Mouse (Mus musculus): ENCODE results near the gene Dram1. TPM values are rescaled to one million over a fixed set of nuclear protein-coding genes. Genes with fewer than 3 reads are reported as not detected.

The Dram1 gene
- 1 to 10 TPM in 1 of 2 experiments, under 1 TPM in 1; 0.88 to 1.5 TPM for total RNA-seq (2021)
- long read RNA-seq, experiment 1, partial matches to known transcripts, result 0 of 1 reads
- long read RNA-seq, experiment 1, other reads (novel, unspliced or antisense), result 1 of 1 reads
- long read RNA-seq, experiment 2, partial matches to known transcripts, result 0 of 2 reads
- long read RNA-seq, experiment 2, other reads (novel, unspliced or antisense), result 1 of 2 reads

DNA sequence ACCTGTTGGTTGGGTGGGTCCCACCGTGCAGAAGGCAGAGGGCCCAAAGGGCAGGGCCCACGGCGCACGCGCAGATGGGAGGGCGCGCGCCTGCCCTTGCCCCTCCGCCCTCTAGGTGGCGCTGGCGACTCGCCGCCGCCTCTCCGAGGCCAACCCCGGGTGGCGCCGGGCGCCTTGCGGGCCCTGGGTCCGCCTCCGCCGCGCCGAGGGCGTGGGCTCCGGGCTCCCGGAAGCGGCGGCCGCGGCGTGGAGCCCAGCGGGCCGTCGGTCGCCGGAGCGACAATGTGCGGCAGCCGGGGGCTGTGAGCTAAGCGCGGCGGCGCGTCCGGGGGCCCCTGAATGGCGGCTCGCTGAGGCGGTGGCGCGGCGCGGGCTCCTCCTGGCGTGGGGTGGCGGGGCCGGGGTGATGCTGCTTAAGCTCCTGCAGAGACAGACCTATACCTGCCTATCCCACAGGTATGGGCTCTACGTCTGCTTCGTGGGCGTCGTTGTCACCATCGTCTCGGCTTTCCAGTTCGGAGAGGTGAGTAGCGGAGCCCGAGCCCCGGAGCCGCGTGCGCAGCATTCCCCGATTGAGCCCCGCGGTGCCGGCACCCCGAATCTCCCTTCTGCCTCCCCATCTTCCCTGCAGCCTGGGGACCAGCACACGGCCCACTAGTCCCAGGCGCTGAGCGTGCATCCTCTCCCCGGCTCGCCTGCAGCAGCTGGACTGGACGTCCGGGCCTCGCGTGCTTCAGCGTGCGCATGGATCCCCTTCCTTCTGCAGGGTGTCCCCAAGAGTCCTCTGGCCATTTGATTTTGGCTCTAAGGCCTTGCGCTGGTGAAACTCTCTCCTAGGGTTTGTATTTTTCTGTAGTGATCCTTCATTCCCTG lies at the start of gene Dram1, which contains the start of gene Gnptab:
TSS of gene Dram1 (minus strand) at position 68 of the 873 bp plus-strand sequence.
TSS of gene Gnptab (plus strand) at position 120 of the 873 bp plus-strand sequence.
- TF ChIP-seq CTCF (conservative IDR thresholded peaks at IDR 0.05), result peak; percentile 87
- Histone ChIP-seq H3K4me3 (peak within 1 kb of the TSS; percentile 89), H3K27ac (peak within 1 kb of the TSS; percentile 92)
- peak; percentile 80 to 93 for DNase-seq (ENCODE audit: low spot score in 2 of 2)

DNA sequence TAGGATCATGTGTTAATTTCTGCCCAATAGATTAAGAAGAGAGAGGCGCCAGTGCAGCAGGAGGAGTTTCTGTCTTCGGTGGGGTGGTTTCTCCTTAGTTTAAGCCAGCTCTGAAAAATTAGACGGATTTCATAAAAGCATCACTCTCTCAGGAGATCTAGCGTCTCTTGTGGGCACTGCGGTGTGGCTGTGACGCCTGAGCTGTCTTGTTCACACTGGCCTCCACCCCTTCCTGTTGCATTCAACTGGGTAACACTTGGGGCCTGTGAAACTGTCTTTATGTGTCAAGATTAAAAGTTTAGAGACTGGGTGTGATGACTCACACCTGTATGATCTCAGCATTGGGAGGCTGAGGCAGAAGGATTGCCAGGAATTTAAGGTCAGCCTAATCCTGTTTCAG lies 49.1 kb upstream of the Dram1 start:
- H3K27ac ChIP-seq, result no peak overlapping the region
- TF ChIP-seq CTCF (conservative IDR thresholded peaks at IDR 0.05), result no peak
- no peak for DNase-seq (ENCODE audit: low spot score in 2 of 2)
- no peak overlapping the region for H3K4me3 ChIP-seq

DNA sequence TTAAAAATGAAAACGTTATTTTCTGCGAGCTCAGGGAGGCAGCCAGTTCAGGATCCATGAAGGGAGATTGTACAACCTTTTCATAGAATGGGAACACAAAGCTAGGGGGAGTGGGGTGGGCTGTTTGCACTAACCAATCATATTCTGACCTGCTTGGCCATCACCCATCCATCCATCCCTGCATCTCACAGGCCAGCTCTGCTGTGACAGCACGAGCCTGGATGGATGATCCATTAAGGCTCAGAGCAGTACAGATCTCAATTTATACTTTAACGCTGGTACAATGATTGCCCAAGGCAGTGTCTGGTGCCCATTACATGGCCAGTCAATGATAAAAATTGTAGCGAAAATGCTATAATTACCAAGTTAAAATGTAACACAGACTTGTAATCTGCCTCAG lies 48.0 kb upstream of the Dram1 start:
- H3K27ac ChIP-seq, result no peak overlapping the region
- no peak overlapping the region for H3K4me3 ChIP-seq
- no peak for DNase-seq (ENCODE audit: low spot score in 2 of 2)
- TF ChIP-seq CTCF (conservative IDR thresholded peaks at IDR 0.05), result no peak

DNA sequence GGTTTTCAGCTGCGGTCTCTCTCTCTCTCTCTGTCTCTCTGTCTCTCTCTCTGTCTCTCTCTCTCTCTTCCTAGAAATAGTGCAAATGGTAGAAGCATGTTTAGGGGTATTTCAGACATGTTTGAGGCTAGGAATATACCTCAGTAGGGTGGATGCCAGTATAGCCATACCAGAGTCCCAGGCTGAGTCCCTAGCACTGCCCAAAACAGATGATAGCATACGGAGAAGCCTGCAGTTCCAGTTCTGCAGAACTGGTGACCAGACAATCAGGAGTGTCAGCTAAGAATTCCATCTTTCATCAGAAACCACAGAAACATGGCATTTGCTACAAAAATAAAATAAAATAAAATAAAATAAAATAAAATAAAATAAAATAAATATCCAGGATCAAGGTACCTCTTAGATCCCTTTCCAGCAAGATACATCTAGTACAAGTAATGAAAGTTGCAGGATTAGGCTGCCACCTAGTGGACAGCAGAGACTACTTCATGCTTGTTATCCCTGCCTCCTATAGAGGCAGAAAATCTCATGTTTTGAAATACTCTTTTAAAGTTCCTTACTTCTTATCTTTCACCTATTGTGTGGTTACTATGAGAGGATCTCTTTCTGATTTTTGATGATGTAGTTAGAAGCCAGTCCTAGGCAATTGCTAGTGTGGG lies 47.4 kb upstream of the Dram1 start:
- H3K4me3 ChIP-seq, result no peak overlapping the region
- H3K27ac ChIP-seq, result no peak overlapping the region
- peak; percentile 94 for TF ChIP-seq CTCF (conservative IDR thresholded peaks at IDR 0.05)
- DNase-seq (ENCODE audit: low spot score in 2 of 2), result peak; percentile 66 to 71

DNA sequence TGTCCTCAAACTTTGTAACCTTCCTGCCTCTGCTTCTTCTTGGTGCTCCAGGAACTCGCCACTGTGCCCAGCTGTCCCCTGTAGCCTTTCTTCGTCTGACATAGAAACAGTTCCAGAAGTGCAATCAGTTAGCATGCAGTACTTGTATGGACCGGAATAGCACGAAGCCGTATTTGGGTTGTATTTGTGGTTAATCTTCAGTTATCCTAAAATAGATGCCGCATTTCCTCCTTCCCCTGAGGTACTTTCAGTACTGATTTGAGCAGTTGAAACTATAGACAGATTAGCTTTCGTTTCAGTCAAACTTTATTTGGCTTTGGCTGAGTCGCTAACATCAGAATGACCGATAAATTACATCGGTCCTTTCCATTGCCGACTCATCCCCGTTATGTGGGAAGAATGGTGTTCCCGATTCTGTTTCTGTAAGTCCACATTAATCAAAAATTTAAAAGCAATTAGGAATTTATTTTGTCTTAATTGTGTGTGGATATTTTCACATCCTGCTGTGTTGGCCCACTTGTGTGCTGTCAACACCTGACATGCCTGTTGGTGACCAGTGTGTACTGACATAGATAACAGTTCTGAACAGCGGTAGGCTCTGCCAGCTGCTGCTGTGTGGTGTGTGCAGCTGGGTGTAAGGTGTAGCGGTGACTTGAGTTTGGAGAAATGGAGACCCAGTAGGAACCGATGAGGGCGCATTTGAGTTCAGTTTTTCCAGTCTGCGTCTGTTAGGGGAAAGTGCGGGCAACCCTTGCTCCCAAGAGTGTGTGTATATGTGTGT lies 42.0 kb upstream of the Dram1 start:
- H3K4me3 ChIP-seq, result no peak overlapping the region
- DNase-seq (ENCODE audit: low spot score in 2 of 2), result no peak
- 0 out of 2 replicates have a peak overlapping the region, but pooled peaks have one; percentile 10 for H3K27ac ChIP-seq
- no peak for TF ChIP-seq CTCF (conservative IDR thresholded peaks at IDR 0.05)

DNA sequence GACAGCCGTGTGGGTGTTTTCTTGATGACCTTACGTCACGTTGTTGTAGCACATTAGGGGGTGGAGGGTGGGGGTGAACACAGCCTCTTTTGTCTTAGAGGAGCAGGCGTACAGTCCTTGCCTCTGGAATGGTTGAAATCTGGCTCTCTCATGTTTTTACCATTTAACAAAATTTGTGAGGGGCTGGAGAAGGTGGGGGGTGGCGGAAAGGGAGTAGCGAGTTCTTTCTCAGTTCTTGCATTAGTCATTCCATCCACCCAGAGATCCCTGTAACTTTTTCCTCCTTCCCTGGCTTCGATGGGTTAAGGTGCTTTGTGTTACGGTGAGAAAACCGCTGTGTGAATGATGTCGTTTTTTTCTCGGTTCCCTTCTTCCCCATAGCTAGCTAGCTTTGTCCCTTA lies 41.3 kb upstream of the Dram1 start:
- Histone ChIP-seq H3K4me3 (no peak overlapping the region), H3K27ac (0 out of 2 replicates have a peak overlapping the region, but pooled peaks have one; percentile 10)
- DNase-seq (ENCODE audit: low spot score in 2 of 2), result no peak
- TF ChIP-seq CTCF (conservative IDR thresholded peaks at IDR 0.05), result no peak

DNA sequence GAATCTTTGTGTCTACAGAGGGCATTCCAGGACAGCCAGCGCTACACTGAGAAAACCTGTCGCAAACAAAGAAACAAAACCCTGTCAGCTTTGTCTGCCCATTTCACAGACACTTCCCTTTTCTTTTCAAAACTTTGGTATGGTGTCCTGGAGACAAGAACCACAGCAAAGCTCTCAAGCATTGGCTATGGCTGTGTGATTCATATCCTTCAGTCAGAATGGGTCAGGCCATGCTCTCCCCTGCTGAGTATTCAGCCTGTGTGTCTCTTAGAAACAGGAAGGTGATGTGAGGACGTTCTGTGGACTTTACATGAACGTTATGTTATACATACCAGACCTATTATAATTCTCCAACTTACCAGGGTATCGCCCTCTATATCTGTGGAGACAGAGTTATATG lies 38.8 kb upstream of the Dram1 start:
- TF ChIP-seq CTCF (conservative IDR thresholded peaks at IDR 0.05), result no peak
- H3K4me3 ChIP-seq, result no peak overlapping the region
- no peak overlapping the region for H3K27ac ChIP-seq
- DNase-seq (ENCODE audit: low spot score in 2 of 2), result no peak

DNA sequence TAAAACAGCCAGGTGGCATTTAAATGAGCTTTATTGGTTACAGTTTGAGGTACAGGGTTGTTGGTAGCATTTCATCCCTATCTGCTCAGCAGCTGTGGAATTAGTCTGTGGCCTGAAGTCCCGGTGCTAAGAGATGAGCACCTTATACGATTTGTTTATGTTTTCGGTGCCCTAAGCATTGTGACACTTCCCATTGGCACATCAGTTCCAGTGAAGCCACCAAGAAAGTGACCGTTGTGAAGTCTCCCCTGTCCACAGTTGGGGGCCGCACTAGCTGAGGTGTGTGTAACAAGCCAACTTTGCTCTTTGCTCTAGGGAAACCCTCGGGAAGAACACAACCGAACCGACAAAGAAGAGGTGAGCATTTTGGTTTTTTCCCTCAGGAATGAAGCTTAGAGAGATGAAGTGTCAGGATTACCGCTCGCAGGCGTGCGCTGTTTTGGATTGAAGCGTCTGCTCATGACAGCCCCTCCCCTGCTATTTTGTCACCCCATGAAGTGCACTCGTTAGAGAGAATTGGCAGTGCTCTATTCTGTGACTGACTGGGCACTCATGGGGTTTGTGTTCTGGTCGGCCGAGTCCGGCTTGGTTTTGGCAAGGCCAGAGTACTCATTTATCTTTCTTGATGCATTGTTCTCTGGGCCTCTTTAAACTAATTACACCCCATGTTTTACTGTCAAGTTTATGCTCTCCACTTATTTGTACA lies 33.6 kb upstream of the Dram1 start:
- DNase-seq (ENCODE audit: low spot score in 2 of 2), result no peak
- Histone ChIP-seq H3K27ac (no peak overlapping the region), H3K4me3 (no peak overlapping the region)
- no peak for TF ChIP-seq CTCF (conservative IDR thresholded peaks at IDR 0.05)

DNA sequence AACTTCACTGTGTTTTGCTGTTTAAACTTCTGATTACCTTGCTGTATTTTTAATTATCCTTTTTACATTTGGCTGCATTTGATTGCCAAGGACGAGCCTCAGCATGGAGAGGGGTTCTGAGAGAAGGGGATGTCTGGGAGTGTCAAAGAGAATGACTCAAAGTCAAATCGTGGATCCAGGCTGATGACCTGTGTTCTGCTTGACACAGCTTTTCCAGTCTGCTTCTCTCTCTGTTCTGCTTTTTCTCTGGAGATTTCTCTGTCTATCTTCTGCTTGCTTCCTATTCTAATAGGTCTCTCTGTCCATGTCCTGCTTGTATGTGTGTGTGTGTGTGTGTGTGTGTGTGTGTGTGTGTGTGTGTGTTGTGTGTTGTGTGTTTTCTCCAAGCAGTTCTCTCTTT lies 30.9 kb upstream of the Dram1 start:
- H3K27ac ChIP-seq, result no peak overlapping the region
- no peak overlapping the region for H3K4me3 ChIP-seq
- DNase-seq (ENCODE audit: low spot score in 2 of 2), result no peak
- TF ChIP-seq CTCF (conservative IDR thresholded peaks at IDR 0.05), result no peak

DNA sequence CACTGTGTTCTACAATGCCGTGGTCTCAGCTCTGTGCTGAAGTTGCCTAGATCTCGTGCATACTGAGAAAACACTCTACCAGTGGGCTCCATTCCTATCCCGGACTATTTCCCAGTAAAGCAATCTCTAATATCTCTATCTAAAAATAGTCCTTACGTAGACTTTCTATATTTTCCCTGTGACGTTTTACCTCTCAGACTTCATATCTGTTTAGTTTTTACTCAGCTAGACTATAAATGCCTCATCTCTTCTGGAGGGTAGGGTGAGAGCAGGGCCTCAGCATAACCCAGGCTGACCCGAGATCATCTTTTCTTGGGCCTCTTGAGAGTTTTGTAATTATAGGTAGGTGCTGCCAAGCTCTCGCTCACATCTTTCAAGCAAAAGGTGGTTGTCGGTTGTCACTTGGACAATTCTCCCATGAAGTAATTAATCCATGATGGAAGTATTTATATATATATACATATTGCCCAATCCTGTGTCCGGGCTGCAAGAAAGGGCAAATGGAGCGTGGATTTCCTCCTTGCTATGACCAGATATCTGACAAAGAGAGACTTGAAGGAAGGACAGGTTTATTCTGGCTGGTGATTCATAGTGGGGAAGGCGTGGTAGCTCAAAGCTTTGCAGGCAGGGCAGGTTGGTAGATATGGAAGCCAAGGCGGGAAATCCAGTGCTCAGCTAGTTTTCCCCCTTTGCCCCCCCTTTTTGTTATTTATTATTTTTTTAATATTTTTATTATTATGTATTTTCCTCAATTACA lies 29.2 kb upstream of the Dram1 start:
- no peak overlapping the region for H3K4me3 ChIP-seq
- no peak for DNase-seq (ENCODE audit: low spot score in 2 of 2)
- H3K27ac ChIP-seq, result no peak overlapping the region
- TF ChIP-seq CTCF (conservative IDR thresholded peaks at IDR 0.05), result no peak

DNA sequence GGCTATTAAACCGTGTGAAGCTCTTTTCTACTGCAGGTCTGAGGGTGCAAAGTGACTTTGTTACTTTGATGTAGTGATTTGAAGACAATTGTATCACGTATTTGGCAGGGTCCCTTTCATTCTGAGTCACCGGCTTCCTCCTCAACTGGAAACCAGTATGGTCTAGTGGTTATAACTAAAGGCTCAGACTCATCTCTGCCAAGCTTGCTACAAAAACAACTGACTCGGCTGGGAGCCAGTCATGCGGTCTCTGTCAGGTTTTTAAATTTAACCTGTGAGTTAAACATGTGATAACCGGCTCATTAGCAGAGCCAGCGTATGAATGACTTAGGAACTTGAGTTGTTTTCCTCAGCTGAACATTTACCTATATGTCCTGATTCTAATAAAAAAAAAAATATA lies 26.9 kb upstream of the Dram1 start:
- peak; percentile 21 to 34 for DNase-seq (ENCODE audit: low spot score in 2 of 2)
- Histone ChIP-seq H3K4me3 (no peak overlapping the region), H3K27ac (no peak overlapping the region)
- TF ChIP-seq CTCF (conservative IDR thresholded peaks at IDR 0.05), result no peak

Data from layer of hippocampus, adult 2 months (tissue).